Mouse (Mus musculus) adrenal gland, adult (tissue): ENCODE measurements at regions not wholly inside any gene's neighbourhood (a gene's known extent, or its start where the extent isn't known, plus 50 kb on each side); places are given as distances from the start of the nearest gene placed in this dataset.

Experiments
- DNase-seq, 2 experiments: peaks; one replicate each; pipeline ENCODE4 v3.0.0; 2022 to 2023; ENCODE audit warnings: low spot score in 1 of 2; ENCODE audit not compliant: inconsistent age in 2 of 2

GRCm38 (mm10) chr15:25525337-25525736 lies 97.0 kb upstream of the Myo10 start:
- DNase-seq = peak in 1 of 2 experiments; percentile 51

DNA sequence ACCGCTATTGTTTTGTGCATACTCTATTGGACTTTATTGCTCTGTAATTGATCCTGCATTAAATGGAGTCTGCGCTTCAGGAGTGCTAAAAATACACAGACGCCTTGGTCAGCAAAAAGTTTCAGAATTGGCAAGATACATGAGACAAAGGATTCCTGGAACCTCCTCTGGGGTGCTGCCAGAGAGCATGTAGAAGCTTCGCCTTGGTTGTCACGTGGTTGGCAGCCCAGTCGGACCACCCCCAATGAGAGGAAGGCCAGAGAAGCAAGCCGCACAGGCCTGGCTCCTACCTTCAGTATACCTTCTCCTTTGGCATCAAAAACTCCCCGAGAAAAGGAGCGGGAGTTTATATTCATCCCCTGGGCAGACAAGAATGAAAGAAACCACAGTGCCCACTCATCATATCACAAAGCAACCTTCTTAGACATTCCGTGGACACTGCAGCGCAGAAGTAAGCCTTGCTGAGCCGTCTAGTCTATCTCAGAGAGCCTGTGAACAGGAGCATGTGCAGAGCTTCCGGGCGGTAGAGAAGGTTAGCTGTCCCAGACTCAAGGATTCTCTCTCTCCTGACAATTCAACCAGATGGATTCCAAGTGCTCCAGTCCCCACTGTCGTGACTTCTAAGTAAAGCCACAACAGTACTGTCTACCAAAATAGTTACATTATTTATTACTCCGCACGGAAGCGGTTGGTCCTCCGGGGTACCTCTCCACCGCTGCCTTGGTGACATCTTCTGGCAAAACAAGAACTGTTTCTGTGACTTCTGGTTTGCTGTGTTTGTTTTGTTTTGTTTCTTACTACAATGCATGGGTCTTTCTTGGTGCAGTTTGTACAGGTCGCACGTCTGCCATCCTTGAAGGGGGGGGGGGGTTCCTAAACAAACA lies 85.6 kb upstream of the Myo10 start:
- no peak for DNase-seq

DNA sequence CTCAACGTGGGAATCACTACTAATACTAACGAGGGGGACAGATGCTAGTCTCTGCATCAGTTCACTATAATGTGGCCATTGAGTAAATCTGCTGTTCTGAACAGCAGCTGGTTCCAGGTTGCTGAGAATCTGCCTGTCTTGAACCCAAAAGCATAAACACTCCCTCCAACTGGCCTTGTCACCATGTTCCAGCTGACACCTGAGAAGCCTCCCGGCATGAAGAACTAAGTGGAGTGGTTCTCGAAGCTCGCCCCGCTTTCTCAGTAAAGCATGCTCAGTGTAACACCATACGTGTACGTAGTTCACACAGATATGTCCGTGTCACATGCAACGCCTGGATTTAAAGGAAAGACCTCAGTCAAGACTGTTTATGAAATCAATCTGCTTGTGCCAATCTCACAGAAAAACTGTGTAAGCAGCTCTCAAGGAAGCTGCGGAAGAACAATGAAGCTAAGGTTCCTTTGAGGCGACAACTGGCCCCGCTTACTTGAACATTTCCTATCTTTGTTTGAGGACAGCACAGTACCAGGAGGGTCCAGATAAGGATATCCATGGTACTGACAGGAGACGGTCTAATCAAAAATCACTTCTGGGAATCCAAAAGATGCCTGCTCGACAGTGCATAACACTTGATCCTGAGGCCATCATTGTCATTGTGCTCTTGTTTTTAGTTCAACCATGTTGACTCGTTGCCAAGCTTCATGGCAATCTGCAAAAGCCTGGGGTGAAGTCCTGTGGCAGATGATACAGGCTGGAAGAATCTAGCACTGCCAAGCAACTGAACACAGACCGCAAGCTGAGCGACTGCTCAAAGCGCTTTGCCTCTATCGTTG lies 82.8 kb upstream of the Myo10 start:
- no peak for DNase-seq

DNA sequence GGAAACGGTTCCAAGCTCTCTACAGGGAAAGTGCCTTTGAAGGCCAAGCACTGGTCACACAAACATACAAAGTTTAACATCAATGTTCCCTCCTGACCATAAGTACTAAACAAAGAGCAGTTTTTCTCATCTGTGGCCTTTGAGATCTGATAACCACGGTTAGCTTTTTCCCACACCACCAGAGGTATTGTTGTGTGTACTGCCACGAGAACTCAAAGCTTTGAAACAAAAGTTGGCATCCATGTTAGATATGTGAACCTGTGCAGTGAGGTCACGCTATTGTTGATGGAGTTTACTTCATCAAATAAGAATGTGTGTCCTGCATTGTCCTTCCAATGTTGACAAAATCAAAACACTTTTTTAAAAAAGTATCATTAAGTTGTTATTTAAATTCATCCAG lies 79.9 kb upstream of the Myo10 start:
- no peak for DNase-seq

GRCm38 (mm10) chr15:25546185-25546584 lies 76.1 kb upstream of the Myo10 start:
- DNase-seq = peak in 1 of 2 experiments; percentile 37

- DNase-seq = no peak
Measured at GRCm38 (mm10) chr15:25550269-25551054, 71.9 kb upstream of the Myo10 start.

- DNase-seq = no peak
Measured at GRCm38 (mm10) chr15:25554945-25555344, 67.4 kb upstream of the Myo10 start.

DNA sequence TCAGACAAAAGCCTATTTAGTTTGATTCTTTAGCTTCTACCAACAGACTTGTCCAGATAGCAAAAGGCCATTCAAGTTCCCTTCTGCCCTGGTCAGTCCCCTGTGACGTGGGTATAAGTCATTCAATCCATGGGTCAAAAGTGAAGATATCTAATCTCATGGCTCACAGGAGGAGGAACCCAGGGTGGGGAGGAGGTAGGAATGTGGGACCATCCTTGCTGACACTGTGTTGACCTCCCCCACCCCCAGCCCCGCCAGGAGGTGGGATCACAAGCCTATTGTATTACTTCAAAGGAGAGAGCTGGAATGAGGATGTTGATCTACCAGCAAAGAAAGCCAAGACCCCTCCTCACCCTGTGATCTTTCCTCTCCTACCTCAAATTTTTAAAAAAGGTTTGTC lies 66.5 kb upstream of the Myo10 start:
- DNase-seq = no peak

- DNase-seq = no peak
Measured at GRCm38 (mm10) chr15:25557566-25557965, 64.8 kb upstream of the Myo10 start.

DNA sequence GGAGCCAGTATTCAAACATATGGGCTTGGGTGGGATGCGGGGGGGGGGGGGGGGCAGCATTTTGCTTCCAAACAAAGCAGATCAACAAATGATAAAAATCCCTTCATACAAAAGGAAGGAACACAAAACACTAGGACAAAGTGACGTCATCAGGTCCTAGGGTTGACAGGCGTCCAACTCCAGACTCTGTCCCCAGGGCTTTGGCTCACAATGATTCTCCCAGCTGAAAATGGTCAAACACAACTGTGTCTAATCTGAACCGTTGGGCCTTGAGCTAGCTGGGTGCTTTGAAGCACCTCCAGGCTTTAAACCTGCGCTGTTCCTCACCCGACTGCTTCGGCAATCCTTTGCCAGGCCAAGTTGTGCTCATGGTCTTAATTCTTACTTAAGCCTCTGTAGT lies 64.1 kb upstream of the Myo10 start:
- DNase-seq = no peak

- DNase-seq = no peak
Measured at GRCm38 (mm10) chr15:25563641-25564040, 58.7 kb upstream of the Myo10 start.

GRCm38 (mm10) chr15:25572495-25572894 lies 49.8 kb upstream of the Myo10 start:
- no peak for DNase-seq
